ENCODE assay signal across 1 mouse cellular context in genomic region chr11:115103470-115104413, GRCm38 (mm10).
TF ChIP-seq lines count a peak whose summit lies in the region.

No protein-coding gene starts in this region.

TF ChIP-seq in CH12.LX, 34 proteins besides CTCF, POLR2A, EP300 and RAD21:
- TF ChIP-seq USF1 (IDR thresholded peaks at IDR 0.05; ENCODE audit: low read depth, low read length): peak; percentile 65
- TF ChIP-seq BHLHE40 (IDR thresholded peaks at IDR 0.05; ENCODE audit: low read depth, low read length): no peak
- peak; percentile 67 for TF ChIP-seq USF2 (conservative IDR thresholded peaks at IDR 0.05; ENCODE audit: low read depth, low read length)
